Mouse (Mus musculus): ENCODE measurements around the gene Mfsd12. TPM values are rescaled to one million over a fixed set of nuclear protein-coding genes. Genes with fewer than 3 reads are reported as not detected.

The Mfsd12 gene
- total RNA-seq, 1 experiment = 28.7 TPM

GRCm38 (mm10) chr10:81377793-81378552 is 20.7 kb downstream of the Mfsd12 start, which contains the start of gene Fzr1:
Gene Fzr1, minus strand, starts transcription at chr10:81378516.
- Histone ChIP-seq H3K9me3 (ENCODE audit: control insufficient read depth, insufficient read depth, low read depth, low read length) (no peaks in the 10 kb centered on the region), H3K9ac (ENCODE audit: insufficient read depth, low read depth, low read length, poor library complexity, severe bottlenecking) (peak within 1 kb of the TSS; percentile 91), H3K4me3 (ENCODE audit: insufficient read depth in 1 of 2, low read depth in 1 of 2, low read length in 2 of 2, poor library complexity in 1 of 2, severe bottlenecking in 1 of 2) (peak within 1 kb of the TSS; percentile 78 to 87), H3K27ac (ENCODE audit: insufficient read depth, low read depth, low read length, poor library complexity, severe bottlenecking) (peak within 1 kb of the TSS; percentile 61), H3K4me1 (ENCODE audit: control insufficient read depth in 2 of 2, insufficient read depth in 2 of 2, low read length in 2 of 2, poor library complexity in 1 of 2) (peaks cover 6% of the 10 kb centered on the region in 2 experiments; a peak in 2 of 4 replicates), H3K36me3 (ENCODE audit: control insufficient read depth, insufficient read depth, low read length, poor library complexity, severe bottlenecking) (peaks cover 19% of the 10 kb centered on the region; the same call in 1 of the 2 replicates)
- TF ChIP-seq HCFC1 (IDR thresholded peaks at IDR 0.05; ENCODE audit: borderline replicate concordance, insufficient read depth, low read length) (no peak), CHD2 (IDR thresholded peaks at IDR 0.05; ENCODE audit: low read depth, low read length) (no peak), ZNF384 (IDR thresholded peaks at IDR 0.05; ENCODE audit: low read depth, low read length) (no peak), MAFK (IDR thresholded peaks at IDR 0.05; ENCODE audit: insufficient read depth, low read depth, low read length) (no peak), ZC3H11A (IDR thresholded peaks at IDR 0.05; ENCODE audit: borderline replicate concordance, low read depth, low read length) (no peak)
- in situ Hi-C loops (cut with MboI; ENCODE audit: low sequenced_read_pairs in 2 of 2, unreplicated experiment in 2 of 2) = no loop called here
- DNase-seq (ENCODE audit: low read depth, low spot score) = no peak

- Histone ChIP-seq H3K9ac (ENCODE audit: insufficient read depth, low read depth, low read length, poor library complexity, severe bottlenecking) (peak overlapping the region; percentile 70), H3K4me3 (ENCODE audit: insufficient read depth in 1 of 2, low read depth in 1 of 2, low read length in 2 of 2, poor library complexity in 1 of 2, severe bottlenecking in 1 of 2) (peak overlapping the region; percentile 78 to 87), H3K36me3 (ENCODE audit: control insufficient read depth, insufficient read depth, low read length, poor library complexity, severe bottlenecking) (peaks cover 16% of the 10 kb centered on the region; the same call in 1 of the 2 replicates), H3K9me3 (ENCODE audit: control insufficient read depth, insufficient read depth, low read depth, low read length) (no peaks in the 10 kb centered on the region), H3K4me1 (ENCODE audit: control insufficient read depth in 2 of 2, insufficient read depth in 2 of 2, low read length in 2 of 2, poor library complexity in 1 of 2) (peaks cover 6% of the 10 kb centered on the region in 2 experiments; a peak in 2 of 4 replicates), H3K27ac (ENCODE audit: insufficient read depth, low read depth, low read length, poor library complexity, severe bottlenecking) (peak overlapping the region; percentile 33)
- TF ChIP-seq ZC3H11A (IDR thresholded peaks at IDR 0.05; ENCODE audit: borderline replicate concordance, low read depth, low read length) (no peak), HCFC1 (IDR thresholded peaks at IDR 0.05; ENCODE audit: borderline replicate concordance, insufficient read depth, low read length) (no peak), CHD2 (IDR thresholded peaks at IDR 0.05; ENCODE audit: low read depth, low read length) (no peak), MAFK (IDR thresholded peaks at IDR 0.05; ENCODE audit: insufficient read depth, low read depth, low read length) (no peak)
- DNase-seq (ENCODE audit: low read depth, low spot score) = peak; percentile 100
- in situ Hi-C loops (cut with MboI; ENCODE audit: low sequenced_read_pairs in 2 of 2, unreplicated experiment in 2 of 2) = no loop called here
Measured at GRCm38 (mm10) chr10:81378553-81379182, 21.4 kb downstream of the Mfsd12 start.

- DNase-seq (ENCODE audit: low read depth, low spot score) = no peak
- peak overlapping the region; percentile 33 for H3K27ac ChIP-seq (ENCODE audit: insufficient read depth, low read depth, low read length, poor library complexity, severe bottlenecking)
- TF ChIP-seq ZC3H11A (IDR thresholded peaks at IDR 0.05; ENCODE audit: borderline replicate concordance, low read depth, low read length) (no peak), MAFK (IDR thresholded peaks at IDR 0.05; ENCODE audit: insufficient read depth, low read depth, low read length) (no peak), ZNF384 (IDR thresholded peaks at IDR 0.05; ENCODE audit: low read depth, low read length) (no peak), CHD2 (IDR thresholded peaks at IDR 0.05; ENCODE audit: low read depth, low read length) (no peak), HCFC1 (IDR thresholded peaks at IDR 0.05; ENCODE audit: borderline replicate concordance, insufficient read depth, low read length) (no peak)
- H3K9ac ChIP-seq (ENCODE audit: insufficient read depth, low read depth, low read length, poor library complexity, severe bottlenecking) = peak overlapping the region; percentile 70
- peaks cover 11% of the 10 kb centered on the region; the same call in 1 of the 2 replicates for H3K36me3 ChIP-seq (ENCODE audit: control insufficient read depth, insufficient read depth, low read length, poor library complexity, severe bottlenecking)
- in situ Hi-C loops (cut with MboI; ENCODE audit: low sequenced_read_pairs in 2 of 2, unreplicated experiment in 2 of 2) = no loop called here
- H3K4me1 ChIP-seq (ENCODE audit: control insufficient read depth in 2 of 2, insufficient read depth in 2 of 2, low read length in 2 of 2, poor library complexity in 1 of 2) = peaks cover 6% of the 10 kb centered on the region in 2 experiments; a peak in 2 of 4 replicates
- H3K4me3 ChIP-seq (ENCODE audit: insufficient read depth in 1 of 2, low read depth in 1 of 2, low read length in 2 of 2, poor library complexity in 1 of 2, severe bottlenecking in 1 of 2) = peak overlapping the region; percentile 57 to 68
- no peaks in the 10 kb centered on the region for H3K9me3 ChIP-seq (ENCODE audit: control insufficient read depth, insufficient read depth, low read depth, low read length)
Measured at GRCm38 (mm10) chr10:81379183-81379553, 21.9 kb downstream of the Mfsd12 start.

GRCm38 (mm10) chr10:81379809-81380378 is 22.6 kb downstream of the Mfsd12 start:
- no peak overlapping the region for H3K9ac ChIP-seq (ENCODE audit: insufficient read depth, low read depth, low read length, poor library complexity, severe bottlenecking)
- TF ChIP-seq HCFC1 (IDR thresholded peaks at IDR 0.05; ENCODE audit: borderline replicate concordance, insufficient read depth, low read length) (no peak), ZC3H11A (IDR thresholded peaks at IDR 0.05; ENCODE audit: borderline replicate concordance, low read depth, low read length) (no peak), ZNF384 (IDR thresholded peaks at IDR 0.05; ENCODE audit: low read depth, low read length) (no peak), MAFK (IDR thresholded peaks at IDR 0.05; ENCODE audit: insufficient read depth, low read depth, low read length) (no peak), CHD2 (IDR thresholded peaks at IDR 0.05; ENCODE audit: low read depth, low read length) (no peak)
- no peak for DNase-seq (ENCODE audit: low read depth, low spot score)
- peaks cover 7% of the 10 kb centered on the region; the same call in 1 of the 2 replicates for H3K36me3 ChIP-seq (ENCODE audit: control insufficient read depth, insufficient read depth, low read length, poor library complexity, severe bottlenecking)
- no peak overlapping the region for H3K4me3 ChIP-seq (ENCODE audit: insufficient read depth in 1 of 2, low read depth in 1 of 2, low read length in 2 of 2, poor library complexity in 1 of 2, severe bottlenecking in 1 of 2)
- no peak overlapping the region for H3K27ac ChIP-seq (ENCODE audit: insufficient read depth, low read depth, low read length, poor library complexity, severe bottlenecking)
- in situ Hi-C loops (cut with MboI; ENCODE audit: low sequenced_read_pairs in 2 of 2, unreplicated experiment in 2 of 2) = no loop called here
- no peaks in the 10 kb centered on the region for H3K9me3 ChIP-seq (ENCODE audit: control insufficient read depth, insufficient read depth, low read depth, low read length)
- H3K4me1 ChIP-seq (ENCODE audit: control insufficient read depth in 2 of 2, insufficient read depth in 2 of 2, low read length in 2 of 2, poor library complexity in 1 of 2) = peaks cover 6% of the 10 kb centered on the region in 2 experiments; a peak in 2 of 4 replicates

All from ES-E14 (cell line).